Mouse (Mus musculus) myocyte (in vitro differentiated cells): ENCODE results near the gene Adrm1.

Experiments used
- CEBPB ChIP-seq: IDR thresholded peaks from 2 replicates; pipeline ENCODE4 v1.6.1; 2011; ENCODE audit warnings: mild to moderate bottlenecking, moderate library complexity; ENCODE audit not compliant: poor library complexity, insufficient read depth, severe bottlenecking
- POLR2A ChIP-seq: IDR thresholded peaks from one replicate; pipeline ENCODE4 v1.6.1; 2011; ENCODE audit warnings: low read depth, mild to moderate bottlenecking, control low read depth, moderate library complexity; ENCODE audit not compliant: insufficient read length
- TCF12 ChIP-seq: IDR thresholded peaks from one replicate; pipeline ENCODE4 v1.6.1; 2011; ENCODE audit warnings: mild to moderate bottlenecking, control low read depth; ENCODE audit not compliant: poor library complexity, insufficient read depth, severe bottlenecking

DNA sequence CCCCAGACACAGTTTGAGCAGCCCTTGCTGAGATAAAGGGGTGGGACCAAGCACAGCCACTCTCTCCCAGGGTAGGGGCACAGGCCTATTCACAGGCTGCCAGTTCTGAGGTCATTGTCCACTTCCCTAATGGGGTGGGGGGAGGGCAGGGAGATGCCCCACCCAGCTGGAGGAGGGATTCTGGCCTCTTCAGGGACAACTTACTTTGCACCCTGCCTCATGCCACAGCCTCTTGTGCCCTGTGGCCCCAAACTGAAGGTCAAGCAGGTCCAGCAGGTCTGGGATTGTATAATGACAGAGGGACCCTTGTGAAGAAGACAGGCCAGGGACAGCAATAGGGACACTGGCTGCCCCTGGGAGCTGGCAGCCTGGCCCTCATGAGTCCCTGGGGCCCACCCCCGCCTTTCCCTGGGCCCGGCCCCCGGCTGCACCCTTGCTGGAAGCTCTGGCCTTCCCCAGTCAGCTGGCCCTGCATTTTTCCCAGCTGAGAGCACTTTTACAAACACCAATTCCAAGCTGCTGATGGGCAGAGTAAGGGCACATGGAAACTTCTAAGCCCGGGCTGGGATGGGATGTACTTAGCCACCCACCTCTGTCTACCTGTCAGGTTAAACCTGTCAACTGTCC is 43.2 kb downstream of the Adrm1 start:
- TF ChIP-seq CEBPB = no peak
- TF ChIP-seq POLR2A = peak; percentile 9
- no peak for TF ChIP-seq TCF12
